ENCODE assay signal across 10 mouse cellular contexts in genomic region chr15:82981676-82982520, GRCm38 (mm10). TPM values are rescaled to one million over a fixed set of nuclear protein-coding genes. Genes with fewer than 3 reads are reported as not detected.
DNase-seq lines count a peak whose midpoint lies in the region; ATAC-seq and TF ChIP-seq lines count a peak whose summit lies in the region.
"Had no signal": no experiment of that assay in that cellular context is flagged by ENCODE, and none has a peak within 500 bp of the region (broad histone marks: within the 10 kb centered on the region; RNA-seq: fewer than 3 reads in every experiment).

No protein-coding gene starts in this region.

- no peak for DNase-seq in kidney, adult 9 months
- no peak for DNase-seq in hindbrain, postnatal 0 days (ENCODE audit: low spot score)
- no peak for DNase-seq in spleen, adult 12 weeks (ENCODE audit: low spot score)
- no peak for DNase-seq in lung, postnatal 10 days
- no peak for DNase-seq in lung, adult 2 months
- DNase-seq: cerebellum, adult 11-12 months; thymus, adult 2 months had no signal

- TF ChIP-seq CTCF in hindbrain, postnatal 0 days (IDR thresholded peaks at IDR 0.05; ENCODE audit: low read depth) = no peak
- TF ChIP-seq CTCF in lung, adult 2 months (IDR thresholded peaks at IDR 0.05; ENCODE audit: insufficient read depth, low read length) = no peak

- H3K4me1 ChIP-seq in kidney, embryonic 14.5 days (ENCODE audit: control insufficient read depth, insufficient read depth, low read length) = peaks cover 44% of the 10 kb centered on the region
- peaks cover 63% of the 10 kb centered on the region for H3K4me1 ChIP-seq in embryonic facial prominence, embryonic 13.5 days
- peaks cover 34% of the 10 kb centered on the region for H3K4me1 ChIP-seq in hindbrain, postnatal 0 days (ENCODE audit: insufficient read depth, low read length)
- H3K4me1 ChIP-seq in lung, adult 2 months (ENCODE audit: control insufficient read depth, insufficient read depth, low read length) = no peaks in the 10 kb centered on the region

- no peaks in the 10 kb centered on the region for H3K79me2 ChIP-seq in myocyte (ENCODE audit: control insufficient read depth, insufficient read depth)

- no peak overlapping the region for H3ac ChIP-seq in myocyte (ENCODE audit: control insufficient read depth, insufficient read length)

- WGBS in kidney, embryonic 14.5 days = 19% methylated on average over 15 of the region's 15 CpGs
- 21% methylated on average over 15 of the region's 15 CpGs for WGBS in embryonic facial prominence, embryonic 13.5 days
- WGBS in hindbrain, postnatal 0 days = 28% methylated on average over 15 of the region's 15 CpGs
- WGBS in lung, adult 2 months = 41% methylated on average over 15 of the region's 15 CpGs

- H3K9ac ChIP-seq in kidney, embryonic 14.5 days (ENCODE audit: low read depth, low read length) = peak overlapping the region; percentile 23; the same call in 1 of the 2 replicates
- peak overlapping the region; percentile 44; the same call in 1 of the 2 replicates for H3K9ac ChIP-seq in embryonic facial prominence, embryonic 13.5 days
- H3K9ac ChIP-seq in hindbrain, postnatal 0 days (replicated peaks; ENCODE audit: low read length) = no peak overlapping the region; the same call in 1 of the 2 replicates

- ATAC-seq in kidney, embryonic 14.5 days (ENCODE audit: low FRiP score, low TSS enrichment) = no peak
- no peak for ATAC-seq in embryonic facial prominence, embryonic 13.5 days (ENCODE audit: insufficient number of reproducible peaks, insufficient read depth, low FRiP score, low TSS enrichment, low read depth)
- no peak for ATAC-seq in hindbrain, postnatal 0 days

- H3K27me3 ChIP-seq in kidney, embryonic 14.5 days (ENCODE audit: control insufficient read depth, insufficient read depth, low read length) = peaks cover 6% of the 10 kb centered on the region; the same call in 1 of the 2 replicates
- H3K27me3 ChIP-seq in embryonic facial prominence, embryonic 13.5 days = peaks cover 9% of the 10 kb centered on the region; the same call in 1 of the 2 replicates
- peaks cover 3% of the 10 kb centered on the region; the same call in 1 of the 2 replicates for H3K27me3 ChIP-seq in hindbrain, postnatal 0 days (ENCODE audit: insufficient read depth, low read length)
- H3K27me3 ChIP-seq in myocyte (ENCODE audit: control insufficient read depth, insufficient read depth, insufficient read length) = peaks cover 81% of the 10 kb centered on the region

- H3K36me3 ChIP-seq in kidney, embryonic 14.5 days (ENCODE audit: control insufficient read depth, insufficient read depth, low read length) = no peaks in the 10 kb centered on the region
- H3K36me3 ChIP-seq in embryonic facial prominence, embryonic 13.5 days = no peaks in the 10 kb centered on the region
- H3K36me3 ChIP-seq in hindbrain, postnatal 0 days (ENCODE audit: insufficient read depth, low read length) = no peaks in the 10 kb centered on the region
- no peaks in the 10 kb centered on the region for H3K36me3 ChIP-seq in myocyte (ENCODE audit: control insufficient read depth, insufficient read depth)

- TF ChIP-seq POLR2A in myocyte (IDR thresholded peaks at IDR 0.05; ENCODE audit: insufficient read length, low read depth) = no peak
- no peak for TF ChIP-seq POLR2A in lung, adult 2 months (IDR thresholded peaks at IDR 0.05; ENCODE audit: borderline replicate concordance, extremely low read depth, low read depth, low read length)

- no peak overlapping the region; the same call in 1 of the 2 replicates for H3K27ac ChIP-seq in kidney, embryonic 14.5 days (ENCODE audit: low read depth, low read length)
- peak overlapping the region; percentile 88 for H3K27ac ChIP-seq in embryonic facial prominence, embryonic 13.5 days
- peak overlapping the region; percentile 67; the same call in 1 of the 2 replicates for H3K27ac ChIP-seq in hindbrain, postnatal 0 days

- peak overlapping the region; percentile 25; the same call in 1 of the 2 replicates for H3K4me2 ChIP-seq in kidney, embryonic 14.5 days (replicated peaks; ENCODE audit: low read depth, low read length)
- H3K4me2 ChIP-seq in embryonic facial prominence, embryonic 13.5 days = peak overlapping the region; percentile 47
- peak overlapping the region; percentile 53 for H3K4me2 ChIP-seq in hindbrain, postnatal 0 days (ENCODE audit: low read depth, low read length)
- peak overlapping the region; percentile 51 for H3K4me2 ChIP-seq in myocyte (ENCODE audit: low read depth)

- H3K4me3 ChIP-seq in kidney, embryonic 14.5 days (ENCODE audit: low read length) = no peak overlapping the region
- H3K4me3 ChIP-seq in embryonic facial prominence, embryonic 13.5 days = no peak overlapping the region
- H3K4me3 ChIP-seq in hindbrain, postnatal 0 days (ENCODE audit: low read length) = no peak overlapping the region
- no peak overlapping the region for H3K4me3 ChIP-seq in myocyte
- H3K4me3 ChIP-seq in lung, adult 2 months (replicated peaks; ENCODE audit: extremely low read depth, low read depth, low read length) = no peak overlapping the region

- no peaks in the 10 kb centered on the region for H3K9me3 ChIP-seq in kidney, embryonic 14.5 days (ENCODE audit: control insufficient read depth, low read length)
- H3K9me3 ChIP-seq in embryonic facial prominence, embryonic 13.5 days = no peaks in the 10 kb centered on the region
- H3K9me3 ChIP-seq in hindbrain, postnatal 0 days (ENCODE audit: low read length) = no peaks in the 10 kb centered on the region

TF ChIP-seq in myocyte, 11 proteins besides CTCF, POLR2A, EP300 and RAD21:
- no peak for TF ChIP-seq USF1 (IDR thresholded peaks at IDR 0.05; ENCODE audit: low read depth)
- TF ChIP-seq REST (IDR thresholded peaks at IDR 0.05; ENCODE audit: insufficient read depth, insufficient read length) = no peak
- TF ChIP-seq MYOD1 (IDR thresholded peaks at IDR 0.05; ENCODE audit: control insufficient read depth in 1 of 3, insufficient read length in 2 of 3, low read depth in 2 of 3) = no peak
- no peak for TF ChIP-seq E2F4 (IDR thresholded peaks at IDR 0.05; ENCODE audit: insufficient read depth)
- TF ChIP-seq CEBPB (IDR thresholded peaks at IDR 0.05; ENCODE audit: insufficient read depth, poor library complexity, severe bottlenecking) = no peak
- TF ChIP-seq TCF12 (IDR thresholded peaks at IDR 0.05; ENCODE audit: insufficient read depth, poor library complexity, severe bottlenecking) = no peak
- no peak for TF ChIP-seq SRF (IDR thresholded peaks at IDR 0.05; ENCODE audit: control insufficient read depth, insufficient read length, low read depth)
- no peak for TF ChIP-seq MAX (IDR thresholded peaks at IDR 0.05; ENCODE audit: low read depth)
- no peak for TF ChIP-seq POLR2AphosphoS2 (IDR thresholded peaks at IDR 0.05; ENCODE audit: insufficient read length, low read depth)
- no peak for TF ChIP-seq MYOG (IDR thresholded peaks at IDR 0.05; ENCODE audit: control insufficient read depth in 1 of 3, insufficient read depth in 1 of 3, insufficient read length in 2 of 3, low read depth in 2 of 3)
- no peak for TF ChIP-seq TCF3 (IDR thresholded peaks at IDR 0.05; ENCODE audit: insufficient read length, low read depth)

RNA-seq across cellular contexts. Expression of gene Tcf20, which starts 5.8 kb away (rescaled TPM):
- 7.1 and 11.6 TPM in 2 replicates for polyA plus RNA-seq in kidney, embryonic 14.5 days (2014; fragmentation: Nextera tagmentation; extraction: Ambion mirVana)
- 15.2 and 15.8 TPM in 2 replicates for polyA plus RNA-seq in embryonic facial prominence, embryonic 13.5 days (2015; fragmentation: Nextera tagmentation; extraction: Ambion mirVana)
- total RNA-seq in hindbrain, postnatal 0 days (2014; rRNA removed) = 89.2 and 98.3 TPM in 2 replicates
- polyA plus RNA-seq in hindbrain, postnatal 0 days (2015; fragmentation: Nextera tagmentation; extraction: Ambion mirVana) = 8.6 and 8.8 TPM in 2 replicates
- polyA plus RNA-seq in myocyte (2012; fragmentation: generic; extraction: Trizol) = 11.1 TPM
- polyA plus RNA-seq in lung, adult 2 months (2012; rRNA removed) = 12.6 and 16.8 TPM in 2 replicates

RNA-seq across cellular contexts. Expression of gene Nfam1, which starts 51.2 kb away (rescaled TPM):
- polyA plus RNA-seq in kidney, embryonic 14.5 days (2014; fragmentation: Nextera tagmentation; extraction: Ambion mirVana) = 2.0 and 3.4 TPM in 2 replicates
- polyA plus RNA-seq in embryonic facial prominence, embryonic 13.5 days (2015; fragmentation: Nextera tagmentation; extraction: Ambion mirVana) = 3.6 and 3.7 TPM in 2 replicates
- total RNA-seq in hindbrain, postnatal 0 days (2014; rRNA removed) = 1.7 and 3.3 TPM in 2 replicates
- polyA plus RNA-seq in hindbrain, postnatal 0 days (2015; fragmentation: Nextera tagmentation; extraction: Ambion mirVana) = 1.7 and 1.8 TPM in 2 replicates
- not detected for polyA plus RNA-seq in myocyte (2012; fragmentation: generic; extraction: Trizol)
- 13.7 and 19.3 TPM in 2 replicates for polyA plus RNA-seq in lung, adult 2 months (2012; rRNA removed)
